Mouse (Mus musculus) lung, postnatal 4 days (tissue): ENCODE data around the gene Dpm3.

Experiments used
- DNase-seq, 2 experiments: peaks; one replicate each; pipeline ENCODE4 v3.0.0; 2021

The Dpm3 gene

GRCm38 (mm10) chr3:89232614-89233013, 26.5 kb upstream of the Dpm3 start:
- DNase-seq, result peak; percentile 62 to 73

GRCm38 (mm10) chr3:89233562-89234110, 25.5 kb upstream of the Dpm3 start:
- DNase-seq, result peak; percentile 76 to 85

- DNase-seq, result peak in 1 of 2 experiments; percentile 18
Measured at GRCm38 (mm10) chr3:89236516-89236915, 22.6 kb upstream of the Dpm3 start.

- DNase-seq, result no peak
Measured at GRCm38 (mm10) chr3:89237682-89238081, 21.5 kb upstream of the Dpm3 start.

GRCm38 (mm10) chr3:89238494-89238893, 20.7 kb upstream of the Dpm3 start:
- no peak for DNase-seq

- DNase-seq, result peak in 1 of 2 experiments; percentile 85
Measured at GRCm38 (mm10) chr3:89242331-89242895, 16.7 kb upstream of the Dpm3 start.

- peak; percentile 83 for DNase-seq
Measured at GRCm38 (mm10) chr3:89243609-89244008, 15.5 kb upstream of the Dpm3 start.

GRCm38 (mm10) chr3:89244158-89244981, 14.8 kb upstream of the Dpm3 start:
- DNase-seq, result peak; percentile 60 to 61

- no peak for DNase-seq
Measured at GRCm38 (mm10) chr3:89244982-89245687, 14.0 kb upstream of the Dpm3 start.

GRCm38 (mm10) chr3:89245688-89246171, 13.4 kb upstream of the Dpm3 start, which contains the start of gene Krtcap2:
TSS of gene Krtcap2 (plus strand) at chr3:89245966.
- no peak for DNase-seq

- DNase-seq, result peak; percentile 92
Measured at GRCm38 (mm10) chr3:89246261-89247100, 12.7 kb upstream of the Dpm3 start, which contains the start of gene Trim46. TSS of gene Trim46 (minus strand) at chr3:89246309.

- no peak for DNase-seq
Measured at GRCm38 (mm10) chr3:89247466-89247865, 11.7 kb upstream of the Dpm3 start.

- peak; percentile 81 for DNase-seq
Measured at GRCm38 (mm10) chr3:89250435-89251040, 8.6 kb upstream of the Dpm3 start.

GRCm38 (mm10) chr3:89251365-89251895, 7.7 kb upstream of the Dpm3 start:
- DNase-seq, result peak; percentile 82 to 88

- DNase-seq, result no peak
Measured at GRCm38 (mm10) chr3:89254994-89255393, 4.2 kb upstream of the Dpm3 start.

GRCm38 (mm10) chr3:89256177-89256576, 3.0 kb upstream of the Dpm3 start:
- DNase-seq, result no peak

GRCm38 (mm10) chr3:89260211-89260610, 1.1 kb downstream of the Dpm3 start:
- DNase-seq, result no peak

- peak; percentile 45 to 59 for DNase-seq
Measured at GRCm38 (mm10) chr3:89262417-89262816, 3.3 kb downstream of the Dpm3 start.

- DNase-seq, result peak; percentile 79 to 82
Measured at GRCm38 (mm10) chr3:89266439-89266893, 7.3 kb downstream of the Dpm3 start.

GRCm38 (mm10) chr3:89268916-89269315, 9.8 kb downstream of the Dpm3 start:
- no peak for DNase-seq
